Mouse (Mus musculus) forebrain, embryonic 13.5 days (tissue): ENCODE data around the gene Ascl2. TPM values are rescaled to one million over a fixed set of nuclear protein-coding genes. Genes with fewer than 3 reads are reported as not detected.

ENCODE experiments used
- ATAC-seq: fragments of 200-750 bp; cut with Nextera tagmentation; 2 replicates; pipeline ENCODE4 v1.8.0; 2017
- H3K27ac ChIP-seq: fragments of 300-500 bp; sonication (generic); 2 replicates; pipeline ENCODE4 v1.5.1; 2015; ENCODE audit warnings: inconsistent platforms, mild to moderate bottlenecking, moderate library complexity
- H3K27me3 ChIP-seq: fragments of 300-500 bp; sonication (generic); 2 replicates; pipeline ENCODE4 v1.6.1; 2015; ENCODE audit warnings: mild to moderate bottlenecking, inconsistent platforms
- H3K36me3 ChIP-seq: fragments of 300-500 bp; sonication (generic); 2 replicates; pipeline ENCODE4 v1.6.1; 2015; ENCODE audit warnings: mild to moderate bottlenecking, inconsistent platforms; ENCODE audit not compliant: poor library complexity, severe bottlenecking
- H3K4me1 ChIP-seq: fragments of 300-500 bp; sonication (generic); 2 replicates; pipeline ENCODE4 v1.6.1; 2015; ENCODE audit warnings: inconsistent platforms
- H3K4me2 ChIP-seq: fragments of 300-500 bp; sonication (generic); 2 replicates; pipeline ENCODE4 v1.6.1; 2015; ENCODE audit warnings: inconsistent platforms, mild to moderate bottlenecking, moderate library complexity
- H3K4me3 ChIP-seq: fragments of 300-500 bp; sonication (generic); 2 replicates; pipeline ENCODE4 v1.5.1; 2015; ENCODE audit warnings: mild to moderate bottlenecking, inconsistent platforms
- H3K9ac ChIP-seq: fragments of 300-500 bp; sonication (generic); 2 replicates; pipeline ENCODE4 v1.6.1; 2015; ENCODE audit warnings: mild to moderate bottlenecking, inconsistent platforms
- H3K9me3 ChIP-seq: fragments of 300-500 bp; sonication (generic); replicated peaks from 2 replicates; pipeline ENCODE4 v1.6.1; 2016; ENCODE audit warnings: inconsistent platforms
- WGBS: fragments of 180-500 bp; shearing (Covaris S2); methylation state at CpG from one replicate; pipeline ENCODE4 v1.1.7; 2015; 5-methylcytosine and 5-hydroxymethylcytosine counted together
- polyA plus RNA-seq: library from polyadenylated mRNA; unstranded; fragments of >200 nt; fragmentation: Nextera tagmentation; extraction: Ambion mirVana; gene quantifications from 2 replicates; pipeline ENCODE4 v1.2.1, GENCODE M21; 2015

Ascl2 gene
- polyA plus RNA-seq, 1 experiment from 2014 or later: 0.21 TPM

DNA sequence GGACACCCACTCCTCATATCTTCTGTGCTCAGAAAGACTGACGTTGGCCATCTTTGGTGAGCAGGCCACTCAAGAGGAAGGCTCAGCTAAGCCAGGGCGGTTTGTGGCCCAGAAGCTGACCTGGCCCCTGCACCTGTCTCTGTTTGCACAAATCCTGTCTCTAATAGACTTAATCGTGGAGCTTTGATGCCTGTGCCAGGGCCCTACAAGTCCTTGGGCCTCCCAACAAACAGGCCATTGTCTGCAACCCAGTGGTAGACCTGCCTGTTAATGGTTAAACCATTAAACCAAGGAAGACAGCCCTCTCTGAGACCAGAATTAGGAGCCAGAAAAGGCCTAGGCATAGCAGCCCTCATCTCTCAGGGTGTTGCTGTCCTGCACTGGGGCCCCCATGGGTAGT lies 36.6 kb downstream of the Ascl2 start:
- Histone ChIP-seq H3K4me1 (no peaks in the 10 kb centered on the region), H3K9ac (no peak overlapping the region), H3K36me3 (no peaks in the 10 kb centered on the region), H3K4me2 (no peak overlapping the region), H3K9me3 (no peaks in the 10 kb centered on the region), H3K27me3 (no peaks in the 10 kb centered on the region), H3K4me3 (no peak overlapping the region), H3K27ac (no peak overlapping the region)
- ATAC-seq: no peak
- WGBS: 72% methylated on average over 3 of the region's 3 CpGs

GRCm38 (mm10) chr7:142931028-142931427 lies 38.0 kb downstream of the Ascl2 start, which contains the start of gene Th:
Gene Th, minus strand, starts transcription at chr7:142931128.
- H3K27me3 ChIP-seq: no peaks in the 10 kb centered on the region
- no peak within 1 kb of the TSS for H3K4me3 ChIP-seq
- no peak for ATAC-seq
- H3K9me3 ChIP-seq: no peaks in the 10 kb centered on the region
- no peak within 1 kb of the TSS for H3K27ac ChIP-seq
- WGBS: 86% methylated on average over 3 of the region's 3 CpGs
- H3K36me3 ChIP-seq: no peaks in the 10 kb centered on the region
- no peak within 1 kb of the TSS for H3K4me2 ChIP-seq
- no peak within 1 kb of the TSS for H3K9ac ChIP-seq
- H3K4me1 ChIP-seq: no peaks in the 10 kb centered on the region

DNA sequence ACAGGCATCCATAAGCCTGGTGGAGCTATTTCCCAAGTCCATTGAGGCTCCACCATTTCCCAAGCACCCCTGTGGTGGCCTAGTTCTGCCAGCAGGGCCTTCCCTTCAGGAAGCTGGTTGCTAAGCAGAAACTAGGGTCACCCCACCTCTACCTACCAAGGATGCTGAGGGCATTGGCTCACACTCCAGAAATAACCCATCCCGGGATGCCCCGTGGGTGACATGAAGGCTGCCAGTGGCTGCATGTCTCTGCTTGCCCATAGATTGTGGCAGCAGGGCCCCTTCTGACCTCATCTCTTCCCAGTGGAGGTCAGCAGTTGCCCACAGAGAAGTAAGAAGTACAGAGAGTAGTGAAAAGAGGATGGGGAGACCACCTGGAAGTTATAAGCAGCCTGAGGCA lies 39.5 kb downstream of the Ascl2 start:
- Histone ChIP-seq H3K27ac (no peak overlapping the region), H3K4me2 (no peak overlapping the region), H3K4me1 (no peaks in the 10 kb centered on the region), H3K27me3 (no peaks in the 10 kb centered on the region), H3K9ac (no peak overlapping the region), H3K4me3 (no peak overlapping the region), H3K36me3 (no peaks in the 10 kb centered on the region), H3K9me3 (no peaks in the 10 kb centered on the region)
- WGBS: 90% methylated on average over 2 of the region's 2 CpGs
- no peak for ATAC-seq

DNA sequence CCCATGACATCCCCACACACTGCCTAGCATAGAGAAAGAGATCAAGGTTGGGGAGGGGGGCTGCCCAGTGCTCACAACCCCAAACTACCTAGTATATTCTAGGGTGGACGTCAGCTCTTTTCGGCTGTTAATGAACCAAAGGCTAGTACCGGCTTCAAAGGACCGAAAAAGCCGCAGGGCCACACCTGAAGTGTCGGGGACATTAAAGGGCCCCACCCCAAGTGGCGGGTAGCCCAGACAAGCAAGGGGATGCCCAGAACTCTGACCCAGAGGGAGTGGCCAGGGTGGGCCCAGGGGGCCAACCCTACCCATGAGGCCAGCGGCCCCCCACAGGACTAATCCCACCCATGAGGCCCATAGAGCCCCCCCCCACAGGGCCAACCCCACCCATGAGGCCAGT lies 41.8 kb downstream of the Ascl2 start:
- Histone ChIP-seq H3K4me2 (no peak overlapping the region), H3K27ac (no peak overlapping the region), H3K9me3 (no peaks in the 10 kb centered on the region), H3K27me3 (no peaks in the 10 kb centered on the region), H3K4me1 (no peaks in the 10 kb centered on the region), H3K36me3 (no peaks in the 10 kb centered on the region), H3K9ac (no peak overlapping the region), H3K4me3 (no peak overlapping the region)
- no peak for ATAC-seq
- 84% methylated on average over 8 of the region's 8 CpGs for WGBS

- no peaks in the 10 kb centered on the region; the same call in 1 of the 2 replicates for H3K27me3 ChIP-seq
- no peak overlapping the region for H3K9ac ChIP-seq
- H3K27ac ChIP-seq: no peak overlapping the region
- no peak overlapping the region for H3K4me3 ChIP-seq
- 33% methylated on average over 8 of the region's 8 CpGs for WGBS
- H3K4me2 ChIP-seq: no peak overlapping the region
- no peaks in the 10 kb centered on the region for H3K9me3 ChIP-seq
- peak; percentile 89 for ATAC-seq
- peaks cover 7% of the 10 kb centered on the region; the same call in 1 of the 2 replicates for H3K4me1 ChIP-seq
- H3K36me3 ChIP-seq: no peaks in the 10 kb centered on the region
Observed at GRCm38 (mm10) chr7:142918641-142919628, 50.1 kb downstream of the Ascl2 start.

GRCm38 (mm10) chr7:142917659-142918058 lies 51.4 kb downstream of the Ascl2 start:
- Histone ChIP-seq H3K27ac (no peak overlapping the region), H3K9ac (no peak overlapping the region), H3K4me1 (peaks cover 7% of the 10 kb centered on the region; the same call in 1 of the 2 replicates), H3K36me3 (no peaks in the 10 kb centered on the region), H3K4me2 (no peak overlapping the region), H3K4me3 (no peak overlapping the region), H3K27me3 (no peaks in the 10 kb centered on the region; the same call in 1 of the 2 replicates), H3K9me3 (no peaks in the 10 kb centered on the region)
- 86% methylated on average over 5 of the region's 5 CpGs for WGBS
- no peak for ATAC-seq

Other genes with a start within 250 kb of the Ascl2 start
- gene Ins2, start 225.9 kb downstream of the Ascl2 start, polyA plus RNA-seq: not detected in 2 replicates
- 8.0 and 9.9 TPM in 2 replicates for gene Th, start 38.1 kb downstream of the Ascl2 start, polyA plus RNA-seq
- gene Tspan32, start 35.8 kb upstream of the Ascl2 start, polyA plus RNA-seq: 0.81 and 0.83 TPM in 2 replicates
- 217 and 236 TPM in 2 replicates for gene Cd81, start 83.5 kb upstream of the Ascl2 start, polyA plus RNA-seq
- 108 and 122 TPM in 2 replicates for gene Tssc4, start 100.0 kb upstream of the Ascl2 start, polyA plus RNA-seq
- 1.3 and 1.7 TPM in 2 replicates for gene Trpm5, start 125.4 kb upstream of the Ascl2 start, polyA plus RNA-seq
- gene Kcnq1, start 137.1 kb upstream of the Ascl2 start, polyA plus RNA-seq: 0.48 and 1.2 TPM in 2 replicates